Mouse (Mus musculus): Measurements from ENCODE around the gene Wrap53. TPM values are rescaled to one million over a fixed set of nuclear protein-coding genes. Genes with fewer than 3 reads are reported as not detected.
"Not testable (repeated sequence)": the region's sequence is repeated elsewhere in the genome, so short reads cannot be mapped to it uniquely, and the experiment has no call there.

Wrap53 gene
- polyA plus RNA-seq, 1 experiment, result 7.9 TPM

DNA sequence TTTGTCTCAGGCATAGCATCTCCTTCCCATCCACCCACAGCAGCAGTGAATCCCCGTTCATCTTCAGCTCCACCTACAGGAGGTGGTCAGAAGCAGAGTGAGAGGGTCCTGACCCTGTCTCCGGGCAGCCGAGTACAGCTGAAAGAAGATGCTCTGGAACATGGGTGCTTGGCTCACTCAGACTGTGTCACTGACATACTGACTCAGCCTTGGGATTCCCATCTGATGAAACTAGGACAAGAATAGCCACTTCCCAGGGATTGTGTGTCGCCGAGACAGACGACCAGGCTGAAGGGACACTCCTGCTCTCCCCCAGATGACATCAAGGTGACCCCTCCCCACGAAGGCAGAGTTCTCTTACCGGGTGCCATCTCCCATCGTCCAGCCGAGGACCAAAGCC is 36.7 kb upstream of the Wrap53 start:
- no peaks in the 10 kb centered on the region for H3K4me1 ChIP-seq (ENCODE audit: control insufficient read depth, insufficient read depth, low read length)
- no peak overlapping the region for H3K27ac ChIP-seq (ENCODE audit: insufficient read depth, low read length)
- TF ChIP-seq CTCF (IDR thresholded peaks at IDR 0.05; ENCODE audit: borderline replicate concordance, insufficient read depth, low read length), result no peak
- no peak for TF ChIP-seq POLR2A (IDR thresholded peaks at IDR 0.05; ENCODE audit: low read depth, low read length)
- H3K4me3 ChIP-seq (ENCODE audit: insufficient read depth, low read length), result no peak overlapping the region

DNA sequence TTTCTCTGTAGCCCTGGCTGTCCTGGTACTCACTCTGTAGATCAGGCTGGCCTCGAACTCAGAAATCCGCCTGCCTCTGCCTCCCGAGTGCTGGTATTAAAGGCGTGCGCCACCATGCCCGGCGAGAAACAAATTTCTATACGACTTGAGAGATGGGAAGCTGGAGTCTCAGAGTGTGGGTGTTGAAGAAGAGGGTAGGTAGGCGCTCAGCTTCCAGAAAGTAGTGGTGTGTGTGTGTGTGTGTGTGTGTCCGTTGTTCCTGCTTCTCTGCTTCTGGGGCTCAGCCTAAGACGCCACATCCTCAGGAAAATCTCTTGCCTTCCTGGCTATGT is 34.2 kb upstream of the Wrap53 start:
- not testable (repeated sequence) for H3K4me3 ChIP-seq (ENCODE audit: insufficient read depth, low read length); H3K4me1 ChIP-seq (ENCODE audit: control insufficient read depth, insufficient read depth, low read length); H3K27ac ChIP-seq (ENCODE audit: insufficient read depth, low read length)

DNA sequence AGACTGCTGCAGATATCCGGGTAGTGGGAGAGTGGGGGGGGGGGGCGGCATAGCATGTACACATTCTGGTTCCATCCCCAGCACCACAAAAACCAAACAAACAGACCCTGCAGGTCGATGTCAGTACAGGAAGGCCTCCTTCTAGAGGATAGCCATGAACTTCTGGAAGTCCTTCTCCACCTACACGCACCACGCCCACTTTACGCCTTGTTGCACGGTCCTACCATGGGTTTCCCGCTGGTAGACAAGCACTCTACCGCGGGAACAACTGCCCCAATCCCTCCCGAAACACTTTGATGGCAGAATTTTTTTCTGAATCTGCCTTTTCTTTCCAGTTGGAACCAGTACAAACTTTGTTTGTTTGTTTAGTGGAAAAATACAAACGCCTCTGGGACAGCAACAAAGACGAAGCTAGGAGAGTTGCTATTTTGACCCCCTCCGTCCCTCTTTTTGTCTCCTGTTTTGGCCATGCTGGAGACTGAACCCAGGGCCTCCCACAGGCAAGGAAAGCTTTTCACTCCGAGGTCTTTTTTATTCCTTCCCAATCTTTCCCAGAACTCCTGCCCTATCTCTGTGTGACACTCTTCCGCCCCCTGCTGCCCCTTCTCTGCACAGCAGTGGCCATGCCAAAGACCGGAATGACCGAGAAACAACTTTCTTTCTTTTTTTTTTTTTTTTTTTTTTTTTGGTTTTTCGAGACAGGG is 33.6 kb upstream of the Wrap53 start:
- no peak overlapping the region for H3K27ac ChIP-seq (ENCODE audit: insufficient read depth, low read length)

DNA sequence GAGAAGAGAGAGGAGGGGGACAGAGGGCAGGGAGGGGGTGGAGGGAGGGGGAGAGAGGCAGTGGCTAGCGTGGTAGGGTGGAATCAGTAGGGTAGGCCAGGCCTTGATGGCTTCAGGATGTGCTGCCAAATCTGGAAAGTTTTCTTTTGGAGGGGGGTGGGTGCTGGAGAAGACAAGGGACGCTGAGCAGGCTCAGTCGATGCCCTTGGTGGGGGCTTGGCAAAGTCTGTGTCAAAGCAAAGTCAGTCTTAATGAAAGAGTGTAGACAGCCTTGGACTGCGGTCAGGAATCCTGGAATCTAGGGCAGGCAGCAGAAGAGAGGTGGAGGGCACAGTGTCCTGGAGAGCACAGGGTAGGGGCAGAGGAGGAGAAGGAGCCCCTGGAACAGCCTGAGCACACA is 30.8 kb upstream of the Wrap53 start:
- TF ChIP-seq POLR2A (IDR thresholded peaks at IDR 0.05; ENCODE audit: low read depth, low read length) (no peak), CTCF (IDR thresholded peaks at IDR 0.05; ENCODE audit: borderline replicate concordance, insufficient read depth, low read length) (no peak)
- no peak overlapping the region for H3K4me3 ChIP-seq (ENCODE audit: insufficient read depth, low read length)
- H3K4me1 ChIP-seq (ENCODE audit: control insufficient read depth, insufficient read depth, low read length), result no peaks in the 10 kb centered on the region
- no peak overlapping the region for H3K27ac ChIP-seq (ENCODE audit: insufficient read depth, low read length)

More for the DNA sequence above, 33.6 kb upstream of the Wrap53 start:
- H3K4me1 ChIP-seq (ENCODE audit: control insufficient read depth, insufficient read depth, low read length), result no peaks in the 10 kb centered on the region
- no peak overlapping the region for H3K4me3 ChIP-seq (ENCODE audit: insufficient read depth, low read length)
- TF ChIP-seq POLR2A (IDR thresholded peaks at IDR 0.05; ENCODE audit: low read depth, low read length) (no peak), CTCF (IDR thresholded peaks at IDR 0.05; ENCODE audit: borderline replicate concordance, insufficient read depth, low read length) (peak; percentile 80)

DNA sequence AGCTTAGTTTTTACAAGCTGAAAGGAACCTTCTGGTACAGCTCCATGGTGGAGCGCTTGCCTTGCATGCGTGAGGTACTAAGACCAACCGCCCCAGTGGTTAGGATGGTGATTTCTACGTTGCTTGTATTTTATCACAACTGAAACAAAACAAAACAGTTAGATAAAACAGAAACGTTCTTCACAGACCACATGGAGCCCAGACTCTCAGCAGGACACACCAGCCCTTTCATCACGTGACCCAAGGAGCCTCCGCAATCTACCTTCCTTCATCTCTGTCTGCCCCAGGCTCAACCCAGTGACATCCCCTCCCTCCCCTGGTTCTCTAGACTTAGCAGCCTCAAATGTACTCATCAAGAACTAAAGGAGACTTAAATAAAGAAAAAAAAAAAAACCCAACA is 29.4 kb upstream of the Wrap53 start:
- Histone ChIP-seq H3K27ac (ENCODE audit: insufficient read depth, low read length) (no peak overlapping the region), H3K4me3 (ENCODE audit: insufficient read depth, low read length) (no peak overlapping the region), H3K4me1 (ENCODE audit: control insufficient read depth, insufficient read depth, low read length) (no peaks in the 10 kb centered on the region)
- no peak for TF ChIP-seq CTCF (IDR thresholded peaks at IDR 0.05; ENCODE audit: borderline replicate concordance, insufficient read depth, low read length)
- TF ChIP-seq POLR2A (IDR thresholded peaks at IDR 0.05; ENCODE audit: low read depth, low read length), result no peak

DNA sequence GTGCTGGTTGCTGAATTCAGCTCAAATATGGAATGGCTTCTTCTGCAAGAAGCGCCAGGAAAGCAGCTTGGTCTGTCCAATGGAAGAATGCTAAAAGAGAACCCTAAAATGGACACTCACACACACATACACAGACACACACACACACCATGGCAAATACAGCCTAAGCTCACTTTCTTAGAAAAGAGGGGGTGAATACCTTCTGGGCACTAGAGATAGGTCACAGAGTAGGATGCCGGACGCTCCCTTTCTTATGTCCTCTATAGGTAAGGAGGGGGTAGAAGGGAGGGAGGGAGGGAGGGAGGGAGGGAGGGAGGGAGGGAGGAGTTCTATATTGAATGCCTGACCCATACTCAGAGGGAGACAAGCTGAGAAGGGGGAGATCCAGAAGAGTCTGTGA is 28.5 kb upstream of the Wrap53 start:
- no peaks in the 10 kb centered on the region for H3K4me1 ChIP-seq (ENCODE audit: control insufficient read depth, insufficient read depth, low read length)
- no peak for TF ChIP-seq POLR2A (IDR thresholded peaks at IDR 0.05; ENCODE audit: low read depth, low read length)
- no peak for TF ChIP-seq CTCF (IDR thresholded peaks at IDR 0.05; ENCODE audit: borderline replicate concordance, insufficient read depth, low read length)
- no peak overlapping the region for H3K27ac ChIP-seq (ENCODE audit: insufficient read depth, low read length)
- no peak overlapping the region for H3K4me3 ChIP-seq (ENCODE audit: insufficient read depth, low read length)

DNA sequence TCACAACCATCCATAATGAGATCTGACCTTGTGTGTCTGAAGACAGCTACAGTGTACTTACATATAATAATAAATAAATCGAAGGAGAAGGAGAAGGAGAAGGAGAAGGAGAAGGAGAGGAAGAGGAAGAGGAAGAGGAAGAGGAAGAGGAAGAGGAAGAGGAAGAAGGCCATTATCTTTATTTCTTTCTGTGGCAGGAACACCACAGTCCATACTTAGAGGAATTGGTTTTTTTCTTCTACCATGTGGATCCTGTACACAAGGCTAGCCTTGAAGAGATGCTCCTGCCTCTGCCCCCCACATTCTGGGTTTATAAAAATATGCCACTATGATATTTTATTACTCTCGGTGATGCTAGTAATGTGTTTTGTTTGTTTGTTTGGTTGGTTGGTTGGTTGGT is 26.8 kb upstream of the Wrap53 start:
- H3K4me3 ChIP-seq (ENCODE audit: insufficient read depth, low read length), result no peak overlapping the region
- no peak for TF ChIP-seq POLR2A (IDR thresholded peaks at IDR 0.05; ENCODE audit: low read depth, low read length)
- TF ChIP-seq CTCF (IDR thresholded peaks at IDR 0.05; ENCODE audit: borderline replicate concordance, insufficient read depth, low read length), result no peak

DNA sequence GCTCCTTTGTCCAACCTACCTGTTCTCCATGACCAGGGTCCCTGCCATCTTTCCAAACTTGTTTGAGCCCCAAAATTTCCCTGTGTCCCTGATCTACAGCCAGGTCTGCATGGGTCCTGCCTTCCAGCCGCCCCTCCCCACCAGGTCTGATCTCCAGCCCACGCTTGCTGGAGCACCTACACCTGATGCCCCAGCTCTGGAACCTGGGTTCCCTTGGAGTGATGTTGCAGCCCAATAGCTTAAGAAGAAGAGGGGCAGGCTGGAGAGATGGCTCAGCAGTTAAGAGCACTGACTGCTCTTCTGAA is 26.4 kb upstream of the Wrap53 start:
- H3K4me3 ChIP-seq (ENCODE audit: insufficient read depth, low read length), result no peak overlapping the region
- no peaks in the 10 kb centered on the region for H3K4me1 ChIP-seq (ENCODE audit: control insufficient read depth, insufficient read depth, low read length)
- H3K27ac ChIP-seq (ENCODE audit: insufficient read depth, low read length), result no peak overlapping the region
- TF ChIP-seq CTCF (IDR thresholded peaks at IDR 0.05; ENCODE audit: borderline replicate concordance, insufficient read depth, low read length) (no peak), POLR2A (IDR thresholded peaks at IDR 0.05; ENCODE audit: low read depth, low read length) (no peak)

More for the DNA sequence above, 26.8 kb upstream of the Wrap53 start:
- Histone ChIP-seq H3K4me1 (ENCODE audit: control insufficient read depth, insufficient read depth, low read length) (no peaks in the 10 kb centered on the region), H3K27ac (ENCODE audit: insufficient read depth, low read length) (no peak overlapping the region)

DNA sequence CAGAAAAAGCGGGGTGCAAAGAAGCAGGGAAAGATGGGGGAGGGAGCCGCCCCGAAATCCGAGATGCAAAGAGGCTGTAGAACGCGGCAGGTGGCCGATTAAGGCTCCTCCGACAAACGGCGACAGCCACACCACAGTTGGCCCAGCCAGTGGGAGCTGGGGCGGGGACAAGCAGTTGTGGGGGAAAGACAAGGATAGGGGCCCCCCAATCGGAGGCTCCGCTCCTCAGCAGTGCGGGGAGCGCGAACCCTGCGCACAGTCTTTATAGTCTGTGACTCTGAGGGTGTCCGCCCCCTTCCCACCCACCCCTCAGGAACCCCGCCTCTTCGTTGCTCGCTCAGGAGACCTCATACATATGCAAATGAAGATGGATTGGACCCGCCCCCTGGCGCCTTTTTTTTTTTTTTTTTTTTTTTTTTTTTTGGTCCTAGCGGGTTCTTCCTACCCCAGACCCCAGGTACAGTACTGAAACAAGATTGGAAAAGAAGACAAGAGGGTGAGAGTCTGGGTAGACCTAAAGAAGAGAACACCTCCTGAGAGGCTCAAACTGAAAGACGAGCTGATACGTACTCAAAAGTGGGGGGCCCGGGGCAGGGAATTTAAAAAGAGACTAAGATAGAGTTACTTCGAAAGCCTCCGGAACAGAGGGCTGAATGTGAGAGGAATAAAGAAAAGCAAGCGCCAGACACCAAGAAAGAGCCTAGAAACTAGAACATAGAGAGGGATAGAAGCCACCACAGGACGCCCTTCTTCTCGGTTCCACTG is 25.9 kb upstream of the Wrap53 start, which contains the start of gene Atp1b2:
Gene Atp1b2, minus strand, starts transcription at position 217 of the 765 bp plus-strand sequence.
- TF ChIP-seq CTCF (IDR thresholded peaks at IDR 0.05; ENCODE audit: borderline replicate concordance, insufficient read depth, low read length), result no peak
- peak; percentile 86 for TF ChIP-seq POLR2A (IDR thresholded peaks at IDR 0.05; ENCODE audit: low read depth, low read length)
- H3K27ac ChIP-seq (ENCODE audit: insufficient read depth, low read length), result no peak within 1 kb of the TSS
- H3K4me1 ChIP-seq (ENCODE audit: control insufficient read depth, insufficient read depth, low read length), result no peaks in the 10 kb centered on the region
- H3K4me3 ChIP-seq (ENCODE audit: insufficient read depth, low read length), result peak within 1 kb of the TSS; percentile 44

DNA sequence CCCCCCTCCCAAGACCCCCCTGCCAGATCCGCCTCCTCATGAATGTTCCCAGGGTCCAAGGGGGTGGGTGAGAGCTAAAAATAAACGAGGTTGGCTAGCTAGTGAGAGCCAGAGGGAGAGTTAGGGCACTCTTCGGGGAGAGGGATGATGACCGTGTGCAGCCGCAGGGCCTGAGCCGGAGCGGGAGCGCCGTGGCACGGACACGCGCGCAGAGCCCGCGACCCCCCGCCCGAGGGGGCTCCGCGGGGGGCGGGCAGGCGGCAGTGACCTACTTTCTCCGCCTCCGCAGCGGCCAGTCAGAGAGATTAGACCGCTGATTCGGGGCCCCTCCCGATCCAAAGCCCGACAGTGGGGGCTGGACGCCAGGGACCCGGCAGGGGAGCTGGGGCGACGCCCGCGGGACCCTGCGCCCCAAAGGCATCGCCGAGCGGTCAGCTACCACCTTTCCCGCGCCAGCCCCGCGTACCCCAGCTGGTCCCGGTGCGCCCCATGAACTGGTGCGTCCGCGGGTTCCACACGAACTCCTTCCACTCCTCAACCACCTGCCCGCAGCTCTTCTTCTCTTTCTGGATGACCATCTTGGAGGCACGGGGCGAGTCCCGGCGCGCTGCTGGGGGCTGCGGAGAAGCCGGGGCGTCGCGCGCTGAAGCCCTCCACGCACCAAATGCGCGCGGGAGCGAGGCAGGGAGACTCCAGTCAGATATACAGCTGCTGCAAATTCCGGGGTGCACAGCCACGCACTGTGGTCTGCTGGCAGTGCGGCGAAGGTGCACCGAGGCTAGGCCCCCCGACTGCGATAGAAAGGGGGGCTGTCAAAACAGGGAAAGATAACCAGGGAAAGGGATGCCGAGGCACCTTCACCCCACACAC is 25.0 kb upstream of the Wrap53 start:
- TF ChIP-seq CTCF (IDR thresholded peaks at IDR 0.05; ENCODE audit: borderline replicate concordance, insufficient read depth, low read length), result no peak
- TF ChIP-seq POLR2A (IDR thresholded peaks at IDR 0.05; ENCODE audit: low read depth, low read length), result no peak
- Histone ChIP-seq H3K4me3 (ENCODE audit: insufficient read depth, low read length) (peak overlapping the region; percentile 44), H3K27ac (ENCODE audit: insufficient read depth, low read length) (no peak overlapping the region)

More for the DNA sequence above, 25.0 kb upstream of the Wrap53 start:
- peaks cover 5% of the 10 kb centered on the region for H3K4me1 ChIP-seq (ENCODE audit: control insufficient read depth, insufficient read depth, low read length)
